Mouse (Mus musculus): ENCODE results near the gene Tmem191c.
"Not testable (repeated sequence)": the region's sequence is repeated elsewhere in the genome, so short reads cannot be mapped to it uniquely, and the experiment has no call there.

Gene Tmem191c

DNA sequence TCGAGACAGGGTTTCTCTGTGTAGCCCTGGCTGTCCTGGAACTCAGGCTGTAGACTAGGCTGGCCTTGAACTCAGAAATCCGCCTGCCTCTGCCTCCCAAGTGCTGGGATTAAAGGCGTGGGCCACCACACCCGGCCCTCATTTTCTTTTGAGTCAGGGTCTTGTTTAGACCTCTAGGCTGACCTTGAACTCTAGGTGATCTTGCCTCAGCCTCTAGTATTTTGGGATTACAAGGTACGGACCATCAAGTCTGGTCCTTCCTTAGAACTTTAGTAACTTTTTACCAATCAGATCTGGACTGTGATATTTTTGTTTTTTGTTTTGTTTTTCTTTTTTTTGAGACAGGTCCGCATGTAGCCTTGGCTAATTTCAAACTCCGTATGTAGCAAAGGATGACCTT is at the start of gene Tmem191c:
TSS of gene Tmem191c (plus strand) at position 357 of the 400 bp plus-strand sequence.
- DNase-seq (ENCODE audit: low spot score), result no peak

DNA sequence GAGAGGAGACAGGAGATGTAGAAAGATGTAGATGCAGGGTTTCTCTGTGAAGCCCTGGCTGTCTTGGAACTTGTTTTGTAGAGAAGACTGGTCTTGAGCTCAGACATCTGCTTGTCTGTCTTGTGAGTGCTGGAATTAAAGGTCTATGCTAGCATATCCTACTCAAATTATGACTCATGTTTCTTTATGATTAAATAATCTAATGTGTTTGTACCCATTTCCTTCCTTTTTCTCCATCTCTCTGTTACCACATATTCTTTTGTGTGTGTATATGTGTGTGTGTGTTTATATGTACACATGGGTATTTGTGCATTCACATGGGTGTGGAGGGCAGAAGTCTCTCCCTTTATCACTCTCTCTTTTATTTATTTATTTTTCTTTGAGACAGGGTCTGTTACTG is 49.4 kb upstream of the Tmem191c start:
- no peak for DNase-seq (ENCODE audit: low spot score)

DNA sequence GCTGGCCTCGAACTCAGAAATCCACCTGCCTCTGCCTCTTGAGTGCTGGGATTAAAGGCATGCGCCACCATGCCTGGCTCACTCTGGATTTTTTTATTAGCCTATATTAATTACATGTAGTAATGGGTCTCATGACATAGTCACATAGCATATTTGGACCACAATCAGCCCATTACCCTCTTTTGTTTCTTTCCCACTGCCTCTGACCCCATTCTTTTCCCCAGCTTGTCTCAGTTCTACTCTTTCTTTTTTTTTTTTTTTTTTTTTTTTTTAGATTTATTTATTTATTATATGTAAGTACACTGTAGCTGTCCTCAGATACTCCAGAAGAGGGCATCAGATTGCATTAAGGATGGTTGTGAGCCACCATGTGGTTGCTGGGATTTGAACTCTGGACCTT is 44.4 kb upstream of the Tmem191c start:
- not testable (repeated sequence) for DNase-seq (ENCODE audit: low spot score)

DNA sequence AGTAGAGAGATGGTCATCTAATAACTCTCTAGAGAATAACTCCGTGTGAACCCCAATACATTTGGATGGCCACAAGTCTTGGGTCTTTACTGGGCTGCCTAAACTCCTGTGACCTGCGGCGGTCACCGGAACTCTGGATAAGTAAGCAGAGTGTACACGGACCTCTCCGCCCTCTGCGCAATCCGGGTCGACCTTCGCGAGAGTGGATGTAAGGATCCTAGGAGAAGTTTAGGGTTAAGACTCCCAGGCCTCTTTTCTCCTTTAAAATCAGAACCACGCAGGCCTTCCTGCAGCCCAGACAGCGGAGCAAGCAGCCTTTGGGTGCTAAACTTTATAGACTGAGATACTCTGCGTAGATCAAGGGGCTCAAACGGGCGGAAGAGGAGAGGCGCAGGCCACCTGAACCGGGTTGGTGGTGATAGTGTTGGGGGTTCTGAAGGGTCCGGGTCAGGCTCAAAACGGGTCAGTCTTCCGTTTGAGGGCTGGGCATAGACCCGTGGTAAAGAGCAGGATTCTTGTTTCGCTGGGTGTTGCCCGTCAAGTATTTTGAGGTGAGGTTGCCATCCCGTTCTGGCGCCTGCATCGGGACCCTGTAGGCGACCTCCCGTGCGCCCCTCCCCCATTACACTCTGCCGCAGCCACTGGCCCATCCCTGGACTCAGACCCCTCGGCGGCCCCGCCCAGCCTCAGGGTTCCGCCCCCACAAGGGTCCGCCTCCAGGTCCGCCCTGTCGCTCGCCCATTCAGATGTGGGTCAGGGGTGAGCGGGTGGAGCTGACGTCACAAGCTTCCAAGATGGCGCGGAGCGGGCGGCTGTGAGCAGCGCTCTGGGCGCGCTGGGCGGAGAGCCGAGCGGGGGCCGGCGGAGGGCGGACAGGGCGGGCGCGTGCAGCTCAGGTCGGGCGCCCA is 42.8 kb upstream of the Tmem191c start, which contains the start of gene Hic2:
TSS of gene Hic2 (plus strand) at position 779 of the 908 bp plus-strand sequence.
- peak; percentile 96 for DNase-seq (ENCODE audit: low spot score)

DNA sequence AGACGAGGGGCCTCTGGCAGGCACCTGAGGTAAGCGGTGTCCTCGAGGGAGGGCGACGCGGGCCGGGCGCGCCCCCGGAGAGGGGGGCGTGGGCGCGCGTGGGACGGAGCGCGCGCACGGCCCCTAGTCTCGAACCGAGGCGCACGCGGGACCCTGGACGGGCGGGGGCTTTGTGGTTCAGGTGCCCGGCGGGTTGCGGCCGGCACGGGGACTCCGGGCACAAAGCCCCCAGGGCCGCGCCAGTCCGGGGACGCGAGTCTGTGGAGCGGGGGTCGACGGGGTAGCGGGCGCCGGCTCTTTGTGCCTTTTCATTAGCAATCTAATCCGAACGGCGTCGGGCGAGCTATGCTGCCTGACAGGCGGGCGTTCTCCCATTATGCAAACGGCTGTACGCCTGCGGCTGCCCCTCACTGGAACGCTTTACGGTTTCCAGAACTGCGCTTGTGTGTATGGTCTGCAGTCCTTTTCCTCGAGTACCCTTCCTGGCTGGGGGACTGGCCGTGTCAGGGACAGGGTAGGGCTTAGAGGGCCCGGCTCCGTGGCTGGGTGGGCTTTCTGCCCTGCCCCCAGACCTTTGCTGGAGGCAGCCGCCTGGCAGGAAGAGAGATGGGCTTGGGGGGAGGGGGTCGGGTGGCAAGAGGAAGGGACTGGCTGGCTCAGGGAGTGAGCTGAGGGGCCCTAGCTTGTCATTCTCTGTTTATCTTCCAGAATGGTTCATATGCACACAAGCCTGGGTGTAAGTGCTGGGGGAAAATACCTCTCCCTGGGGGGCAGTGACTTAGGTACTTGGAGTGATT is 42.0 kb upstream of the Tmem191c start:
- DNase-seq (ENCODE audit: low spot score), result peak; percentile 54

DNA sequence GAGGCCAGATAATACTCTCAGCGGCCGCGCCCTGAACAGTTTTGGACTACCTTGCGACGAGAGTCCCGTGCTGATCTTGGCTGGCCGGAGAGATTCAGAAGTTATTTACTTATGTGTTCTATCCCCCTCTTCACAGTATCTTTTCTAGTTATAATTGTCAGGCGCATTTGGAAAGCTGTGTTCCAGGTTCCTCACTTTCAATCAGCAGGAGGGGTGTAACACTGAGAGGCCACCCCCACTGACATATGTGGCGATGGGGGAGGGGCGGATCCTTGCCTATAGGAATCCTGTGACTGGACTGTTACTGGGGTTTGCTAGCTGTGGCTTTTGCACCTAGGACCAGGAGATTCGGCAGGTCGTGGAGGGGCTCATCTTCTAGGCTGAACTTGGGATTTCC is 41.4 kb upstream of the Tmem191c start:
- peak; percentile 43 for DNase-seq (ENCODE audit: low spot score)

DNA sequence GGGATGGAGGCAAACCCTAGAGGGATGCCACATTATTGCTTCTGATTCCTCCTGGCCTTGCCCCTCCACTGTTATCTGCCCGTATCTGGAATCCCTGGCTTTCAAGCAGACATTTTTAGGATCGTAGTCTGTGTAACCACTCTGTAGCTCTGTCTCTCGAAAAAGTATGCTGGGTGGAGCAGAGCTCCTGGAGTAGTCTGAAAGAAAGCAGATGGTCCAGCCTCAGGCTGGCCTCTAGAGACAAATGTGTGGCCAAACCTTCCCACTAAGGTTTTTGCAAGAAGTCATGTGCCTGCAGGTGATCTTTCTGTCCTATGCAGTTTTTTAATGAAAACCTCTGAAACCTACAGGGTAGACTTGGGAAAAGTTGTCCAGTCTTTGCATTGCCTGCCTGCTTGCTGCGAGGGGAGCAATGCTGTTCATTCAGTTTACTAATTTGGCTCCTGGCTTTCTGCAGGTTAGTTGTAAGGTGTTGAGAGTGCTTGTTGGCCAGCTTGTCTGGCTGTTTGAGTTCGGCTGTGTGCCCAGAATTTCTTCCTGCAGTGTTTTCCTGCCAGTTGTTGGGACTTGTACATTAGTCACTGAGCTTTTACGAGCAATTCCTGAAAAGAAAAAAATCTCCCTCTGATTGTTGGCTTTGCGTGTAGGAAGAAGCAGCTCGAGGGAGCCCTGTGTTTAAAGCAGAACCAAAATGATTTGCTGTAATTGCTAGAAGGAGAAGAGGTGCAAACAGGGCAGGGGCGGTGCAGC is 40.8 kb upstream of the Tmem191c start:
- peak; percentile 83 for DNase-seq (ENCODE audit: low spot score)

DNA sequence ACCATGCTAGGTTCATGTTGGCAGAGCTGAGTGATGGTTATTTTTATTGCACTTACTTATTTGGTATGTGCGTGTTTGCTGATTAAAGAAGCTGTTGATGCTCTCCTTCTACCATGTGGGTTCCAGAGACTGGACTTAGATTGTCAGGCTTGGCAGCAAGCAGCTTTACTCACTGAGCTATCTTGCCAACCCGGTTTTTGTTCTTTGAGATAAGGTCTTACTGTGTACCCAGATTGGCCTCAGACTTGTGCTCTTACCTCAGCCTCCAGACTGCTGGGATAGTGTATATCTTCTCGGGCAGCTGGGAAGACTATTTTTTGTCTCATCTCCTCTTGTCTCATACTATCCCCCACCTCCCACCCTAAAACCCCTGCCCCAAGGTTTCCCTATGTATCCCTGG is 38.2 kb upstream of the Tmem191c start:
- no peak for DNase-seq (ENCODE audit: low spot score)

DNA sequence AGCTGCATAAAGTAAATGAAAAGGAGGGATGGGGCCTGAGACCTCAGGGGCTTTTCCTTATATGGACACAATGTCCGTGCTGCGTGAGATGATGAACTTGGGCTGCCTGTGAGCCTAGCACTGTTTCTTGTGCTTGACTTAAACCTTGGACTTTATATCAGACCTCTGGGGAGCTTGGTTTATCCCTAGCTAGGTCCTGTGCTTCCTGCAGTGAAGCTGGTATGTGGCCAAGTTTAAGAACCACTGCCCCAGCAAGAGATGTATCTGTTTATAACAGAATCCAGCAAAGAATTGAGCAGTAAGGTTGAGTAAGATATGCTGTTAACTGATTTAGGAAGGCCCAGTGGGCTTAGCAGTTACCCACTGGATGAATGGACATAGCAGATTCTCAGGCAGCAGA is 36.5 kb upstream of the Tmem191c start:
- DNase-seq (ENCODE audit: low spot score), result no peak

DNA sequence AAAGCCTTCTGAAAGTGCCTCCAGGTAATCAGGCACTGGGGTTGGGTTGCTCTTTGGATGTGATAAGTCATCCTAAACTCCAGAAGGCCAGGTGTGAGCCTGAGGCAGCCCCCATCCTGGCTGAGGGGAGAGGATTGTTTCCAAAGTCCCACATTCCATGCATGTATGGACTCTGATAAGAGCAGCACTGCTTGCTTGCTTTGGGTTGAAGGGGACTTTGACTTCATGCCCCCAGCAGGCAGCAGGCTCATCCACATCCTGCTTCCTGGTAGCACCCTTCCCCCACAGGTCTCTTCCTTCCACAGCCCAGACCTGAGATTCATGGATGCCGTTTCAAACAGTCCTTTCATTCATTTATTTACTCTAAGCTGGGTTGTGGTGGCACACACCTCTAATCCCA is 32.1 kb upstream of the Tmem191c start:
- no peak for DNase-seq (ENCODE audit: low spot score)

DNA sequence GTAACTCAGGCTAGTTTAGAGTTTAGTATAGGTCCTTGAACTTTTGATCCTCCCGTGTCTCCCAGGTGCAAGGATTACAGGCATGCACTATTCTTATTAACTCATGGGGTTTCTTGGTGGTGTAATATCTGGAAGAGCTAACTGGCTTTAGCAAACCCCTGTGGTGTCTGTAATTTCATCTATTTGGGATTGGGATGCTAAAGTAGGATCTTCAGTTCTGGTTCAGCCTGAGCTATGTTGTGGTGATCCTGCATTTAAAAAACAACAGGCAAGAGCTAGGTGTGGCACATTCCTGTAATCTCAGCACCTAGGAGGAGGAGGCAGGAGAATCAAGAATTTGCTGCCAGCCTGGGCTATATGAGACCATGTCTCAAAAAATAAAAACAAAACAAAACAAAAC is 30.9 kb upstream of the Tmem191c start:
- DNase-seq (ENCODE audit: low spot score), result no peak

DNA sequence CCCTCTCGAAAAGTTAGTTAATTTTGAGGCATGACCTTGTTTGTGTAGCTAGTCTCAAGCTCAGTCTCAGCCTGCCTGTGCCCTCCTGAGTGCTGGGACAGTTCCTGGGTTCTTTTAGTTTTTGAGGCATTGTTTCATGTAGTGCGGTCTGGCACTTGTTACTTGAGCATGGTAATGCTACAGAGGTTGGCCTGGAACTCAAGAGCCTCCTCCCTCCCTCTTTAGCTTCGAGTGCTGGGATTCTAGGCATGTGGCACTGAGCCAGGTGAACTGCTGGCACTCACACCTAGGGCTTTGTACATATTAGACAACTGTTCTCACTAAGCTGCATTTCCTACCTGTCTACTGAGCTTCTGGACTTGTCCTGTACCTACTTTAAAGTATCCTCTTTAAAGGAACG is 28.1 kb upstream of the Tmem191c start:
- no peak for DNase-seq (ENCODE audit: low spot score)

DNA sequence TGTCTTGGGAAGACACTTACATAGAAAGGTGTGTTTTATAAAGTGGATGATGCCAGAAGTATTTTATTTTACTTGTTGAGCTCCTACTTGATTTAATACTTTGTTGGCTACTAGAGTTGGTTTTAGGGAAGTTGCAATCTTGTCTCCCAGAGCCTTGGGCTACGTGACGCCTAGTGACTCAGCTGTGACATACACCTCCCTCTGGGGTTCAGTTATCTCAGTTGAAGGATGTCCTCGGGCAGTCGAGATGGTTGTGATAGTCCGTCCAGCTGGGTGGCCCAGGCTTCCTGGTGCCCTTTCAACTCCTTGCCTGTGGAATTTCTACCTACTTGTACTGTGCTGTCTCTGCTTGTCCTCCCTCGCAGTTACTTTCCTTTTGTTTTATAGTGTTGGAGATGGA is 26.7 kb upstream of the Tmem191c start:
- no peak for DNase-seq (ENCODE audit: low spot score)

DNA sequence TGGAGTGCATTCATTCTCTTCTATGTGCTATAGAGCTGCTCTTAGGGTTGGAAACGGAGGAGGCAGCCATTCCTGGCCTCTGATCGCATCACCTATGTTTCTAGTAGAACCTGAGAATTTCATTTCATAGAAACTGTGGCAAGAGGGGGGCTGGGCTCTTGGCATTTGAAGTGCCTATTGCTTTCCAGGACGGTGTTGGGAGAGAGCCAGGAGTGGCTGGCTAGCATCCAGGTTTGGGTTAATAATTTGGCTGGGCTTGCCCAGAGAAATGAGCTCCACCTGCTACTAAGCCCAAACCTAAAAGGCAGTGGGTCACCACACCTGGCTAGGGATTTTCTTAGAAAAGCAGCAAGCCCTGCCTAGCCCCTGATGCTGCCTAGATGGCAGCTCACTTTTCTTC is 24.3 kb upstream of the Tmem191c start:
- DNase-seq (ENCODE audit: low spot score), result peak; percentile 71

DNA sequence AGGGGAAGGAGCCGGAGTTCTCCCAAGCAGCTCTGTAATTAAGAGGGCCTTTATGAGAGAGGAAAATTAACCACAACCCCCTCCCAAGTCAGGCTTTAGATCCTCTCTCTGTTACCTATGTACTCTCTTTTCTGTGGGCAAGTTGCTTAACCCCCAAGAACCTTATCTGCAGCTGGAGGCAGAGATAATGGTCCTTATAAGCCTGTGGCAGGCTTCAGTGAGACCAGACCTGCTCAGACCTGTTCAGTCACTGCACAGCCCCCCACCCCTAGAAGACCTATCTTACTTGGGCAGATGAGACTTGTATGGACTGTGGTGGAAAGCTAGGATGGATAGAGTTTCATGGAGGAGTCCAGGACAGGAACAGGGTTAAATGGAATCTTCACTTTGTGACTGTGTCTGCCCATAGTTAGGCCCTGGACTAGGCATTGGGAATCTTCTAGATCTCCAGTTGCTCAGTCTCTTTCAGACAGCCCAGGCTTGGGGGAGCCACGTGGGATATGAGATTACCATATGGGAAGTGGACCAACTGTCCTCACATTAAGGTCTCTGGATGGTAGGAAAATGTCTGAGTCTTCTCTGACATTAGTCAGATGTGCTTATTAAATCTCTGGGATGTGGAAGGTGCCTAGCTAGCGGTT is 23.7 kb upstream of the Tmem191c start:
- DNase-seq (ENCODE audit: low spot score), result no peak

DNA sequence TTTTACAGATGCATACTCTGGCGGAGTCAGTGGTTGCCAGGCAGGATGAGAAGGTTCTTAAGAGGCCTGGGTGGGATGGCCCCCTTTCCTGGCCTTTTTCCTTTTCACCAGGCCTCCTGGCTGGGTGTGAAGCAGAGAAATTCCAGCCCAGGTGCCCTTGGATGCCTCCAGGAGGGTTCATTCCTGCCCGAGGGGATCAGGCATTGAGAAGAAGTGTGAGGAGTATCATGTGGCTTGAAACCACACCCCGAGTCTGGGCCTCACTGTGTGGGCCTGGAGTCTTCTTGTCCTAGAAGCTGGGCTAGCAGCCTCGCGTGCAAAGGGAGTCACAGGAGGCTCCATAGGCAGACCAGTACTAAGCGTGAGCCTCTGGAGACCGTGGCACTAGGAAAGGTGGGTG is 23.0 kb upstream of the Tmem191c start:
- no peak for DNase-seq (ENCODE audit: low spot score)

DNA sequence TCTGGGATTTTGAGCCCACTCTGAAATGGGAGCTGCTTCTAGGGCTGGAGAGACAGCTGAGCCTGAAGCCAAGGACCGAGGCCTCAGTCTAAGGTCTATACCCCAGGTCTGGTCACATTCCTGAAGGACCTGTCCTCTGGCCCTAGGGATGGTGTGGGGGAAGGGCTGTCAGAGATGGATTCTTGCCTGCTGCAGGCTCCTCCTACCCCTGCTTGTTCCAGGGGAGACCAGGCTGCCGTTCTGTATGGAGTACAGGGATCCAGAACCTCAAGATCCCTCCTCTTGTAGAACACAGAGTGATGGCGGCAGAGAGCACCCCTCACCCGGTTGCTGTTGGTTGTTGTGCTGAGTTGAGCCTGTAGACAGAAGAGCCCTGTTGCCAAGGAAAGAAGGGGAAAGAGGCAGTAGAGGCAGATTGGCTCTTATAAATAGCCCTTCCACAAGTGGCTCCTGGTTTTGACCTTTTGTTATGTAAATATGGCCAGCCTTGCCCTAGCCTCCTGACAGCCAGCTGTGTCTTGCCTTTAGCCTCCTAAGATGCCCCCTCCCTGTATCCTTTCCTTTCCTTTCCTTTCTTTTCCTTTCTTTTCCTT is 21.8 kb upstream of the Tmem191c start:
- DNase-seq (ENCODE audit: low spot score), result peak; percentile 72

DNA sequence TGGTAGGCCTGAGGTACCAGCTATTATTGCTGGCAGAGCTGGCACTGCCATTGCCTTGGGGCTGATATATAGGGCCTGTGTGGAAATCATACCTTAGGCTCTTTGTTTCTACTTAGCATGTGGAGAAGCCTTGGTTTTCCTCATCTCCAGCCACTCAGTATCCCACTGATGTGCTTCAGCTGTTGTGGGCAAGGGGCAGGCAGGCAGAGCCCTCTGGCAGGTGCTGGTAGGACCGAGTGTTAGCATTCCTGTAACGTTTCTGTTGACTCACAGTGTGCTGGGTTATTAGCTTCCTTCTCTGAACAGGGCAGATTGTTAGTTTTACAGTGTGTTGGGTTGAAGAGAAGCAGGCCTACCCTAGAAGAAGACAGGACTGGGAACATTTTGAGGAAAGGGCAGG is 20.6 kb upstream of the Tmem191c start:
- no peak for DNase-seq (ENCODE audit: low spot score)

DNA sequence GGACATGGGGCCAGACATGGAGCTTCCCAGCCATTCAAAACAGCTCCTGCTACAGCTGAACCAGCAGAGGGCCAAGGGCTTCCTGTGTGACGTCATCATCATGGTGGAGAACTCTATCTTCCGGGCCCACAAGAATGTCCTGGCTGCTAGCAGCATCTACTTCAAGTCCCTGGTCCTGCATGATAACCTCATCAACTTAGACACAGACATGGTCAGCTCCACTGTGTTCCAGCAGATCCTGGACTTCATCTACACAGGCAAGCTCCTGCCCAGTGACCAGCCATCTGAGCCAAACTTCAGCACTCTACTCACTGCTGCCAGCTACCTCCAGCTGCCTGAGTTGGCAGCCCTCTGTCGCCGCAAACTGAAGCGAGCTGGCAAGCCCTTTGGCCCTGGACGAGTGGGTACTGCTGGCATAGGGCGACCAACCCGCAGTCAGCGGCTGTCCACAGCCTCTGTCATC is 18.5 kb upstream of the Tmem191c start:
- peak; percentile 78 for DNase-seq (ENCODE audit: low spot score)

DNA sequence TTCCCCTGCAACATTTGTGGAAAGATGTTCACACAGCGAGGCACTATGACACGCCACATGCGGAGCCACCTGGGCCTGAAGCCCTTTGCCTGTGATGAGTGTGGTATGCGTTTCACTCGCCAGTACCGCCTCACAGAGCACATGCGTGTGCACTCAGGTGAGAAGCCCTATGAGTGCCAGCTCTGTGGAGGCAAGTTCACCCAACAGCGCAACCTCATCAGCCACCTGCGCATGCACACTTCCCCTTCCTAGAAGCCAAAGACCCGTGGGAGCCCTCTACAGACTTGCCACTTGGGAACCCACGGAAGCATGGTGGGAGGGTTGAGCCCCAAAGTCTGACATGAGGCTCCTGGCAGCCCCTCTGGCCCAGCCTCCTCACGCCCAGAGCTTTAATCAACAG is 17.0 kb upstream of the Tmem191c start:
- no peak for DNase-seq (ENCODE audit: low spot score)

DNA sequence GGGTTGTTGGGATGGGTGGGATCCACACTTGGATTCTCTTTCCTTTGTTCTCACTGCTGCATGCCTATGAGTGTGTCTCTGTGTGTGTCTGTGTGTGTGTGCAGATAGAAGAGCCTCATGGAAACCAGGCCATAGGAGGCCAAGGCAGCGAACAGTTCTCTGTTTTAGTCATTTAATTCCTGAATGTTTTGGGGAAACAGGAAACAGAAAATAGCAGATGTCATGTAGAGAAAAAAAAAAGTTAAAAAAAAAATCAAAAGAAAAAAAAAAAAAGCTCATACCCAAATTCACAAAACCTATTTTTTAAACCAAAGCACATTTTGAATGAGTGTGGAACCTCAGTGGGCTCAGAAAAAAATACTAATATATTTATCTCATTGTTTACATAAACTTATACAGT is 14.5 kb upstream of the Tmem191c start:
- no peak for DNase-seq (ENCODE audit: low spot score)

All from adipocyte (in vitro differentiated cells).